Mouse (Mus musculus) neural tube, embryonic 12.5 days (tissue): Measurements from ENCODE around the gene Copz1. TPM values are rescaled to one million over a fixed set of nuclear protein-coding genes. Genes with fewer than 3 reads are reported as not detected.

Experiments
- ATAC-seq: fragments of 200-750 bp; cut with Nextera tagmentation; 2 replicates; pipeline ENCODE4 v1.8.0; 2017; ENCODE audit warnings: low read depth, mild to moderate bottlenecking, moderate TSS enrichment, moderate library complexity; ENCODE audit not compliant: low FRiP score
- H3K27ac ChIP-seq: fragments of 300-500 bp; sonication (generic); 2 replicates; pipeline ENCODE4 v1.5.1; 2016
- H3K27me3 ChIP-seq: fragments of 300-500 bp; sonication (generic); replicated peaks from 2 replicates; pipeline ENCODE4 v1.6.1; 2016; ENCODE audit warnings: mild to moderate bottlenecking
- H3K36me3 ChIP-seq: fragments of 300-500 bp; sonication (generic); 2 replicates; pipeline ENCODE4 v1.6.1; 2016; ENCODE audit warnings: mild to moderate bottlenecking
- H3K4me1 ChIP-seq: fragments of 300-500 bp; sonication (generic); 2 replicates; pipeline ENCODE4 v1.6.1; 2016
- H3K4me2 ChIP-seq: fragments of 300-500 bp; sonication (generic); replicated peaks from 2 replicates; pipeline ENCODE4 v1.6.1; 2016; ENCODE audit warnings: mild to moderate bottlenecking
- H3K4me3 ChIP-seq: fragments of 300-500 bp; sonication (generic); 2 replicates; pipeline ENCODE4 v1.5.1; 2016
- H3K9ac ChIP-seq: fragments of 300-500 bp; sonication (generic); 2 replicates; pipeline ENCODE4 v1.6.1; 2016; ENCODE audit warnings: mild to moderate bottlenecking
- H3K9me3 ChIP-seq: fragments of 300-500 bp; sonication (generic); 2 replicates; pipeline ENCODE4 v1.6.1; 2016; ENCODE audit warnings: mild to moderate bottlenecking
- WGBS: fragments of 180-500 bp; shearing (Covaris S2); methylation state at CpG from one replicate; pipeline ENCODE4 v1.1.7; 2016; 5-methylcytosine and 5-hydroxymethylcytosine counted together
- polyA plus RNA-seq: library from polyadenylated mRNA; unstranded; fragments of >200 nt; fragmentation: Nextera tagmentation; extraction: Ambion mirVana; gene quantifications from 2 replicates; pipeline ENCODE4 v1.2.1, GENCODE M21; 2016

Gene Copz1
- polyA plus RNA-seq, 1 experiment from 2014 or later, result 243 TPM

GRCm38 (mm10) chr15:103298861-103299616 lies 26.5 kb downstream of the Copz1 start:
- Histone ChIP-seq H3K9ac (peak overlapping the region; percentile 52; the same call in 1 of the 2 replicates), H3K9me3 (no peaks in the 10 kb centered on the region), H3K27ac (peak overlapping the region; percentile 99), H3K36me3 (no peaks in the 10 kb centered on the region), H3K4me1 (peaks cover 89% of the 10 kb centered on the region), H3K4me3 (no peak overlapping the region), H3K4me2 (peak overlapping the region; percentile 66), H3K27me3 (no peaks in the 10 kb centered on the region)
- ATAC-seq, result no peak
- WGBS, result 57% methylated on average over 5 of the region's 5 CpGs

GRCm38 (mm10) chr15:103299644-103300043 lies 27.1 kb downstream of the Copz1 start:
- peaks cover 95% of the 10 kb centered on the region for H3K4me1 ChIP-seq
- H3K9ac ChIP-seq, result peak overlapping the region; percentile 52
- peak overlapping the region; percentile 11; the same call in 1 of the 2 replicates for H3K4me3 ChIP-seq
- peak overlapping the region; percentile 66 for H3K4me2 ChIP-seq
- ATAC-seq, result peak; percentile 1
- whole genome bisulfite sequencing, result 6% methylated on average over 8 of the region's 8 CpGs
- H3K9me3 ChIP-seq, result no peaks in the 10 kb centered on the region
- H3K27me3 ChIP-seq, result no peaks in the 10 kb centered on the region
- H3K36me3 ChIP-seq, result no peaks in the 10 kb centered on the region
- peak overlapping the region; percentile 99 for H3K27ac ChIP-seq

GRCm38 (mm10) chr15:103300067-103300471 lies 27.6 kb downstream of the Copz1 start:
- Histone ChIP-seq H3K4me3 (peak overlapping the region; percentile 11; the same call in 1 of the 2 replicates), H3K27ac (peak overlapping the region; percentile 99), H3K9me3 (no peaks in the 10 kb centered on the region), H3K4me1 (peaks cover 98% of the 10 kb centered on the region), H3K9ac (peak overlapping the region; percentile 52), H3K36me3 (no peaks in the 10 kb centered on the region), H3K27me3 (no peaks in the 10 kb centered on the region), H3K4me2 (peak overlapping the region; percentile 66)
- peak; percentile 72 for ATAC-seq
- WGBS, result 3% methylated on average over 18 of the region's 18 CpGs

DNA sequence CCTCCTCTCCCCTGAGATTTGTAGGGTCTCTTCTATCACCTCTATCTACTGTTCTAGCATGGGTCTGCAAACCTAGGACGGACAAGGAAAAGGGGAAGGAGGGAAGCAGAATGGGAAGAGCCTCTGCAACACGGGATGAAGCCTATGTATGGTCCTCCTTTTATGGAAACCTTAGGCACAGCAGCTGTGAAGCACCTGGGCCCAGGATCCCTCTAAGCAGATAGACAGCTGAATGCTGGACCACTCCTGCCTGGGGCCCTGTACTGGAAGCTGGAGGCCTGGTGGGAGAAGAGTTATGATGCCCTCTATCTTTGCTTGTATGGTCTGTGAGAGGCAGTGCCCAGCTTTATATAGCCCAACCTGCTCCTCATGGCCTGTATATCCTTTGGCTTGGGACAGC lies 28.0 kb downstream of the Copz1 start:
- Histone ChIP-seq H3K9ac (peak overlapping the region; percentile 52), H3K9me3 (no peaks in the 10 kb centered on the region), H3K27ac (peak overlapping the region; percentile 99), H3K4me3 (0 out of 2 replicates have a peak overlapping the region, but pooled peaks have one; percentile 3), H3K4me1 (peaks cover 98% of the 10 kb centered on the region), H3K27me3 (no peaks in the 10 kb centered on the region), H3K4me2 (peak overlapping the region; percentile 66), H3K36me3 (no peaks in the 10 kb centered on the region)
- 0% methylated on average over 2 of the region's 2 CpGs for WGBS
- peak; percentile 4; the same call in 1 of the 2 replicates for ATAC-seq

GRCm38 (mm10) chr15:103301046-103301445 lies 28.5 kb downstream of the Copz1 start:
- H3K9ac ChIP-seq, result peak overlapping the region; percentile 52
- 0 out of 2 replicates have a peak overlapping the region, but pooled peaks have one; percentile 3 for H3K4me3 ChIP-seq
- H3K27ac ChIP-seq, result peak overlapping the region; percentile 99
- no peaks in the 10 kb centered on the region for H3K27me3 ChIP-seq
- H3K36me3 ChIP-seq, result no peaks in the 10 kb centered on the region
- no peaks in the 10 kb centered on the region for H3K9me3 ChIP-seq
- H3K4me2 ChIP-seq, result peak overlapping the region; percentile 66
- 8% methylated on average over 2 of the region's 2 CpGs for WGBS
- H3K4me1 ChIP-seq, result peaks cover 98% of the 10 kb centered on the region
- ATAC-seq, result 0 out of 2 replicates have a peak, but pooled peaks have one; percentile 7

GRCm38 (mm10) chr15:103301547-103302340 lies 29.2 kb downstream of the Copz1 start:
- Histone ChIP-seq H3K27ac (peak overlapping the region; percentile 99), H3K4me3 (0 out of 2 replicates have a peak overlapping the region, but pooled peaks have one; percentile 3), H3K27me3 (no peaks in the 10 kb centered on the region), H3K4me1 (peaks cover 95% of the 10 kb centered on the region), H3K9ac (peak overlapping the region; percentile 52), H3K9me3 (no peaks in the 10 kb centered on the region), H3K4me2 (peak overlapping the region; percentile 66), H3K36me3 (no peaks in the 10 kb centered on the region)
- WGBS, result 15% methylated on average over 5 of the region's 5 CpGs
- no peak for ATAC-seq

DNA sequence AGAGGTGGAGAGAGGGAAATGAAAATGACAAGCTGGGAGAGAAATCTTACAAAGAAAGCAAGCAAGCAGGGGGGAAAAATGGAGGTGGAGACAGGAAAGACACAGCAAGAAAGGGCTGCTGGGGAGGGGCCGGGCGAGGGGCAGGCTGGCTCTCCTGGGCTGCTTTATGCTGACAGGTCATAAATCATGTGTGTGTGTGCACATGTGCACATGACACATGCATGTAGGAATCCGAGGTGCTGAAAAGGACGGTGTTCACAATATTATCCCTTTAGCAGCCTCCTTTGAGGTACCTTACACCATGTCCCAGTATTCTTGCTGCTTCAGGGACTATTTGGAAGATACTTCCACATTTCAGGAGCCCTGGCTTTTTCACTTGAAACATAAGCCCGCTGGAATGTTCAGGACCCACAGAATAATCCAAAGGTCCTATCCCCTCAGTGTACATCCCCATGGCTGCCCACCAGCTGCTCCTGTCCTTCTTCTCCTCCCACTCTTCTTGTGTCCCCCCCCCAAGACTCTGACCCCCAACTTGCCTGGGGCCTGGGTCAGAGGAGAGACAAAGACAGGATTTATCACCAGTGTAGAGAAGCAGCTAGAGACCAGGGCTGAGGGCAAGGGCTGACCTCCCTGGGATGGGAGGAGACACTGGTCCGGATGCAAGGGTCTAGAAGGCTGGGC lies 30.0 kb downstream of the Copz1 start:
- WGBS, result 3% methylated on average over 6 of the region's 6 CpGs
- Histone ChIP-seq H3K27me3 (no peaks in the 10 kb centered on the region), H3K4me2 (peak overlapping the region; percentile 66), H3K4me1 (peaks cover 93% of the 10 kb centered on the region), H3K4me3 (no peak overlapping the region), H3K9me3 (no peaks in the 10 kb centered on the region), H3K9ac (peak overlapping the region; percentile 52; the same call in 1 of the 2 replicates), H3K27ac (peak overlapping the region; percentile 99), H3K36me3 (no peaks in the 10 kb centered on the region)
- ATAC-seq, result no peak

DNA sequence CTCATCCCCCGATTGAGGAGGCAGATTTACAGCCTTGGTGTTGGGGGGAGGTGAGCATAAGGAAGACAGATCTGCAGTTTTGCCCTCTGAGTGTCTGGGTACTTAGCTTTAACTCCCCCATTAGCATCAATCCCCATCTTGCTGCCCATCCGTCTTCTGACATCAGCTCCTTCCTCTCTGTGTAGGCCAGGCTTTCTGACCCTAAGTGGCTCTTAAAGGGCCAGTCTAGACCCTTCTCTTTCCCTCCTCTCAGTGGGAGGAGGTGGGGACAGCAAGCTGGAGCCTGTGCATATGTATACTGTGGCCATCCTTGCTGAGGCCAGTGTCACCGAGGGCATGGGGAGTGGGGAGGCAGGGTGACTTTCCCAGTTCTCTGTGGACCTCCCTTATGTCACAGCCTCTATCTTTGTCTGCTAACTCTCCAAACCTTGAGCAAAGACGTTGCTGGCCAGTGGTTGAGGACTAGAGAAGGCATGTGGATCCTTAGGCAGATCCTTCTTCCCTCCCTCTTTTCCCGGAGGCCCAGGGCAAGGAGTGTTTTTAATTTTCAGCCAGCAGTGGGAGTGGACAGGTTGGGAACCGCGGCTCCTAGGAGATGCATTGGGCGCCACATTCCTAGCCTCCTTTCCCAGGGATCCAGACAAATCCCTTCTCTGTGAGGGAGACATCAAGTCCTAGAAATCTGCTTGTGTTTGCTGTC lies 31.6 kb downstream of the Copz1 start:
- Histone ChIP-seq H3K4me3 (peak overlapping the region; percentile 25; the same call in 1 of the 2 replicates), H3K4me2 (peak overlapping the region; percentile 66), H3K4me1 (peaks cover 83% of the 10 kb centered on the region), H3K36me3 (no peaks in the 10 kb centered on the region), H3K9ac (peak overlapping the region; percentile 69), H3K27me3 (peaks cover 3% of the 10 kb centered on the region; the same call in 1 of the 2 replicates), H3K27ac (peak overlapping the region; percentile 99), H3K9me3 (no peaks in the 10 kb centered on the region)
- under 1% methylated on average over 8 of the region's 8 CpGs for WGBS
- ATAC-seq, result no peak

- H3K4me1 ChIP-seq, result peaks cover 77% of the 10 kb centered on the region
- 0% methylated on average over 9 of the region's 9 CpGs for WGBS
Observed at GRCm38 (mm10) chr15:103304616-103304969, 32.1 kb downstream of the Copz1 start.

GRCm38 (mm10) chr15:103305070-103305678 lies 32.7 kb downstream of the Copz1 start:
- peak overlapping the region; percentile 25 for H3K4me3 ChIP-seq
- H3K27me3 ChIP-seq, result peaks cover 3% of the 10 kb centered on the region; the same call in 1 of the 2 replicates
- peak overlapping the region; percentile 69 for H3K9ac ChIP-seq
- no peaks in the 10 kb centered on the region for H3K36me3 ChIP-seq
- peak overlapping the region; percentile 99 for H3K27ac ChIP-seq
- WGBS, result under 1% methylated on average over 71 of the region's 71 CpGs
- peak overlapping the region; percentile 66 for H3K4me2 ChIP-seq
- no peaks in the 10 kb centered on the region for H3K9me3 ChIP-seq
- peaks cover 71% of the 10 kb centered on the region for H3K4me1 ChIP-seq
- ATAC-seq, result peak; percentile 90

More at GRCm38 (mm10) chr15:103304616-103304969, 32.1 kb downstream of the Copz1 start:
- Histone ChIP-seq H3K4me3 (peak overlapping the region; percentile 25), H3K36me3 (no peaks in the 10 kb centered on the region), H3K27me3 (peaks cover 3% of the 10 kb centered on the region; the same call in 1 of the 2 replicates), H3K9ac (peak overlapping the region; percentile 69), H3K9me3 (no peaks in the 10 kb centered on the region), H3K27ac (peak overlapping the region; percentile 99), H3K4me2 (peak overlapping the region; percentile 66)
- ATAC-seq, result peak; percentile 7
